Mouse (Mus musculus) liver, embryonic 16.5 days (tissue): Measurements from ENCODE around the gene Hoxb4. TPM values are rescaled to one million over a fixed set of nuclear protein-coding genes. Genes with fewer than 3 reads are reported as not detected.

Source experiments
- ATAC-seq: fragments of 200-750 bp; cut with Nextera tagmentation; 2 replicates; pipeline ENCODE4 v1.8.0; 2017; ENCODE audit warnings: low read depth, mild to moderate bottlenecking, moderate number of reproducible peaks, moderate library complexity
- H3K27ac ChIP-seq: fragments of 300-500 bp; sonication (generic); 2 replicates; pipeline ENCODE4 v1.5.1; 2014; ENCODE audit warnings: mild to moderate bottlenecking, low read length
- H3K27me3 ChIP-seq: fragments of 300-500 bp; sonication (generic); 2 replicates; pipeline ENCODE4 v1.6.1; 2014; ENCODE audit warnings: low read depth, low read length, mixed read lengths; ENCODE audit not compliant: control insufficient read depth, insufficient read depth
- H3K36me3 ChIP-seq: fragments of 300-500 bp; sonication (generic); 2 replicates; pipeline ENCODE4 v1.6.1; 2014; ENCODE audit warnings: mild to moderate bottlenecking; ENCODE audit not compliant: control insufficient read depth, insufficient read depth
- H3K4me1 ChIP-seq: fragments of 300-500 bp; sonication (generic); 2 replicates; pipeline ENCODE4 v1.6.1; 2014; ENCODE audit warnings: low read depth, low read length, mixed read lengths; ENCODE audit not compliant: control insufficient read depth
- H3K4me2 ChIP-seq: fragments of 300-500 bp; sonication (generic); 2 replicates; pipeline ENCODE4 v1.6.1; 2014; ENCODE audit warnings: low read depth, low read length, mixed read lengths
- H3K4me3 ChIP-seq: fragments of 300-500 bp; sonication (generic); 2 replicates; pipeline ENCODE4 v1.5.1; 2014; ENCODE audit warnings: low read depth, mild to moderate bottlenecking, low read length
- H3K9ac ChIP-seq: fragments of 300-500 bp; sonication (generic); 2 replicates; pipeline ENCODE4 v1.6.1; 2014; ENCODE audit warnings: low read depth, low read length
- H3K9me3 ChIP-seq: fragments of 300-500 bp; sonication (generic); replicated peaks from 2 replicates; pipeline ENCODE4 v1.6.1; 2016; ENCODE audit warnings: low read length; ENCODE audit not compliant: control insufficient read depth
- whole genome bisulfite sequencing: fragments of 180-500 bp; shearing (Covaris S2); extraction: QIAGEN DNeasy Blood & Tissue Kit; methylation state at CpG from one replicate; pipeline ENCODE4 v1.1.7; 2014; ENCODE audit not compliant: insufficient replicate concordance; 5-methylcytosine and 5-hydroxymethylcytosine counted together
- microRNA counts: library from miRNA; unstranded; fragments of <30 nt; microRNA quantifications from one replicate; lab custom pipeline; 2016
- microRNA-seq: library from miRNA; unstranded; fragments of <30 nt; microRNA quantifications from one replicate; pipeline ENCODE4, GENCODE M21; 2016
- polyA plus RNA-seq: library from polyadenylated mRNA; unstranded; fragments of >200 nt; fragmentation: Nextera tagmentation; extraction: Ambion mirVana; gene quantifications from 2 replicates; pipeline ENCODE4 v1.2.1, GENCODE M21; 2015

The Hoxb4 gene
- polyA plus RNA-seq, 1 experiment from 2014 or later = 0.08 TPM

- Histone ChIP-seq H3K4me2 (no peak overlapping the region), H3K27me3 (peaks cover 42% of the 10 kb centered on the region)
- 20% methylated on average over 5 of the region's 5 CpGs for WGBS
Measured at GRCm38 (mm10) chr11:96363807-96364206, 45.7 kb downstream of the Hoxb4 start.

GRCm38 (mm10) chr11:96365441-96366091 is 47.5 kb downstream of the Hoxb4 start, which contains the start of gene Hoxb1:
Gene Hoxb1, plus strand, starts transcription at chr11:96365752.
- Histone ChIP-seq H3K27me3 (peaks cover 48% of the 10 kb centered on the region), H3K27ac (no peak within 1 kb of the TSS), H3K4me1 (no peaks in the 10 kb centered on the region), H3K36me3 (no peaks in the 10 kb centered on the region), H3K4me3 (no peak within 1 kb of the TSS), H3K9me3 (no peaks in the 10 kb centered on the region), H3K9ac (no peak within 1 kb of the TSS), H3K4me2 (no peak within 1 kb of the TSS)
- 11% methylated on average over 26 of the region's 26 CpGs for WGBS
- no peak for ATAC-seq

More at GRCm38 (mm10) chr11:96363807-96364206, 45.7 kb downstream of the Hoxb4 start:
- Histone ChIP-seq H3K36me3 (no peaks in the 10 kb centered on the region), H3K4me3 (no peak overlapping the region), H3K9me3 (no peaks in the 10 kb centered on the region), H3K4me1 (no peaks in the 10 kb centered on the region), H3K27ac (no peak overlapping the region), H3K9ac (no peak overlapping the region)
- ATAC-seq = no peak

DNA sequence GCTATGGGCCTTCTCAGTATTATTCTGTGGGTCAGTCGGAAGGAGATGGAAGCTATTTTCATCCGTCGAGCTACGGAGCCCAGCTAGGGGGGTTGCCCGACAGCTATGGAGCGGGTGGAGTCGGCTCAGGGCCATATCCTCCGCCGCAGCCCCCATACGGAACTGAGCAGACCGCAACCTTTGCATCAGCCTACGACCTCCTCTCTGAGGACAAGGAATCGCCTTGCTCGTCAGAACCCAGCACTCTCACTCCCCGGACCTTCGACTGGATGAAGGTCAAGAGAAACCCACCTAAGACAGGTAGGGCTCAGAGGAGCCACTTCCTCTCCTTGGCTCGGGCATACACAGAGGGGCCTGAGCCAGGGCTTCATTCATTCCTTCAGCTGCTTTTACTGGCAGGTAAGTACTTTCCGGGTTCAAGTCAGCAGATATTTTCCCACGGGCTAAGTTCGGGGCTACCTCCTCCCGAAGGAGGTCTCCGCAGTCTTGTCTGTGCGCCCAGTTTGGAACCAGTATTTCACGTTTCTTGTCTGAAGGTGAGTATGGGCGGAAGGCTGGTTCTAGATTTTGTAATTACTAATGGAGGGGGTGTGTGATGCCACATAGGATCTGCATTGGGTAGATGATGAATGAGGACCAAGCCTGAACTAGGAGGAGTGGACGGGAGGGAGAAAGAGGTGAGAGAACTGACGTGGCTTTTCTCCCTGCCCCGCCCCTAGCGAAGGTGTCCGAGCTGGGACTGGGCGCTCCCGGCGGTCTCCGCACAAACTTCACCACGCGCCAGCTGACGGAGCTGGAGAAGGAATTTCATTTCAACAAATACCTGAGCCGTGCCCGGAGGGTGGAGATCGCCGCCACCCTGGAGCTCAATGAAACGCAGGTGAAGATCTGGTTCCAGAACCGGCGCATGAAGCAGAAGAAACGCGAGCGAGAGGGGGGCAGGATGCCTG is 48.3 kb downstream of the Hoxb4 start:
- 4% methylated on average over 47 of the region's 47 CpGs for WGBS
- H3K9ac ChIP-seq = no peak overlapping the region
- no peaks in the 10 kb centered on the region for H3K9me3 ChIP-seq
- H3K4me3 ChIP-seq = no peak overlapping the region
- H3K4me1 ChIP-seq = no peaks in the 10 kb centered on the region
- no peak overlapping the region for H3K4me2 ChIP-seq
- no peak overlapping the region for H3K27ac ChIP-seq
- no peaks in the 10 kb centered on the region for H3K36me3 ChIP-seq
- no peak for ATAC-seq
- H3K27me3 ChIP-seq = peaks cover 48% of the 10 kb centered on the region

GRCm38 (mm10) chr11:96367141-96367540 is 49.1 kb downstream of the Hoxb4 start:
- no peak overlapping the region for H3K4me3 ChIP-seq
- peaks cover 48% of the 10 kb centered on the region for H3K27me3 ChIP-seq
- ATAC-seq = no peak
- H3K9ac ChIP-seq = no peak overlapping the region
- H3K27ac ChIP-seq = no peak overlapping the region
- no peak overlapping the region for H3K4me2 ChIP-seq
- 13% methylated on average over 6 of the region's 6 CpGs for WGBS
- H3K4me1 ChIP-seq = no peaks in the 10 kb centered on the region
- H3K36me3 ChIP-seq = no peaks in the 10 kb centered on the region
- no peaks in the 10 kb centered on the region for H3K9me3 ChIP-seq

DNA sequence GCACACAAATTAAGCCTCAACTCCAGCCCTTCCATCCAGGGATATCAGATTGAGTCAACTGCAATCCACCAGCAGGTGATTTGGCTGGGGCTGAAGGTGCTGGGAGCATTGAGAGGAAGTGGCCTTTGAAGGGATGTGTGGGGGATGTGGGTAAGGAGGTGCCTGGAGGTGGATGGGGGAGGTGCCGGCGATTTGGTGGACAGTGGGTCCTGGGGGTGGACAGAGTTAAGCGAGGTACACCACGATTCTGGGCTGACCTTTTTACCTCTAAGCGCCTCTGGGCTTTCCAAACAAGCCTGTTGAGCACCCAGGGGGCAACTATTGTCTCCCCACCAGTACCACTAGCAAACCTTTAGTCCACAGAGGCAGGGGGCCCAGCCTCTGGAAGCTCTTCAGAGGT is 50.6 kb downstream of the Hoxb4 start:
- H3K4me2 ChIP-seq = no peak overlapping the region
- ATAC-seq = no peak
- no peaks in the 10 kb centered on the region for H3K9me3 ChIP-seq
- H3K4me1 ChIP-seq = no peaks in the 10 kb centered on the region
- WGBS = 24% methylated on average over 5 of the region's 5 CpGs
- H3K4me3 ChIP-seq = no peak overlapping the region
- H3K27me3 ChIP-seq = peaks cover 56% of the 10 kb centered on the region
- H3K27ac ChIP-seq = no peak overlapping the region
- H3K9ac ChIP-seq = no peak overlapping the region
- H3K36me3 ChIP-seq = no peaks in the 10 kb centered on the region

DNA sequence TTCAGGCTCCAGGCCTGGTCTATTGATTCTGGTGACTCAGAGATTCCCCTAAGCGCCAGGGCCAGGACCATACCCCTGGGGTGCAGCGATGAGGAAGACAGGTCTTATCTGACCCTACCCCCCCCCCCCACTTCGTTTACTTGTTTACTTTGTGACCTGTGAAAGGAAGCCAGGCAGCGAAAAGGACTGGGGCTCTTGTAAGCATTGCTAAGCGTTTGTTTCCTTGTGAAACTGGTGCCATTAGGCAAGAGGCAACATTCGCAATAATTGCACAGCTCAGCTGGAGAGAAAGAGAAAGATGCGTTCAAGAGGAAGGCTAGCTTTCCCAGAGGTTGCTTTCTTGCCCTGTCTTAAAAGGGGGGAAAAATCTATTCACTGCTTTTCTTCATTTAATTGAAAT is 51.1 kb downstream of the Hoxb4 start:
- Histone ChIP-seq H3K27ac (no peak overlapping the region), H3K9me3 (no peaks in the 10 kb centered on the region), H3K4me3 (no peak overlapping the region), H3K4me2 (no peak overlapping the region), H3K9ac (no peak overlapping the region), H3K27me3 (peaks cover 60% of the 10 kb centered on the region), H3K36me3 (no peaks in the 10 kb centered on the region), H3K4me1 (no peaks in the 10 kb centered on the region)
- ATAC-seq = no peak
- WGBS = 35% methylated on average over 7 of the region's 7 CpGs

MicroRNA genes within 50 kb of the gene (microRNA counts, 519-probe panel; counts per million panel counts)
- microRNA mmu-miR-10a (lab: Ali Mortazavi, UCI) = 2,382 counts per million, percentile 57 among the panel's probes with 10 or more counts

Small RNAs within 50 kb of the gene (microRNA-seq; reads per million reads assigned to microRNA genes)
- 6,019 reads per million, percentile 90 among the genes with 10 or more reads in this experiment for gene Mir10a

Other genes with a start within 250 kb of the Hoxb4 start
- gene Atp5g1, start 242.6 kb upstream of the Hoxb4 start, polyA plus RNA-seq = 471 and 479 TPM in 2 replicates
- gene Calcoco2, start 206.3 kb upstream of the Hoxb4 start, polyA plus RNA-seq = not detected in 2 replicates
- gene Ttll6, start 184.5 kb upstream of the Hoxb4 start, polyA plus RNA-seq = not detected in 2 replicates
- gene Hoxb13, start 124.0 kb upstream of the Hoxb4 start, polyA plus RNA-seq = not detected in 2 replicates
- gene Hoxb9, start 46.8 kb upstream of the Hoxb4 start, polyA plus RNA-seq = not detected in 2 replicates
- not detected in 2 replicates for gene Hoxb8, start 36.4 kb upstream of the Hoxb4 start, polyA plus RNA-seq
- gene Hoxb7, start 31.6 kb upstream of the Hoxb4 start, polyA plus RNA-seq = 0.18 and 0.25 TPM in 2 replicates
- 0.08 TPM in 1 of 2 replicates, not detected in the other for gene Hoxb6, start 25.8 kb upstream of the Hoxb4 start, polyA plus RNA-seq
- 0.26 and 0.37 TPM in 2 replicates for gene Hoxb5, start 14.9 kb upstream of the Hoxb4 start, polyA plus RNA-seq
- gene Hoxb3, start 5.1 kb downstream of the Hoxb4 start, polyA plus RNA-seq = 0.11 TPM in 1 of 2 replicates, not detected in the other
- gene Hoxb2, start 32.3 kb downstream of the Hoxb4 start, polyA plus RNA-seq = 0.62 and 0.90 TPM in 2 replicates
- gene Hoxb1, start 47.5 kb downstream of the Hoxb4 start, polyA plus RNA-seq = not detected in 2 replicates
- gene Skap1, start 146.3 kb downstream of the Hoxb4 start, polyA plus RNA-seq = 0.12 and 0.39 TPM in 2 replicates